Mouse (Mus musculus) stomach, postnatal 0 days (tissue): Measurements from ENCODE around the gene Zfp715.

Experiments used
- CTCF ChIP-seq: IDR thresholded peaks from 2 replicates; pipeline ENCODE4 v1.5.1; 2016; ENCODE audit warnings: antibody characterized with exemption, low read depth, mild to moderate bottlenecking, moderate library complexity
- EP300 ChIP-seq: optimal IDR thresholded peaks from 2 replicates; pipeline ENCODE3; 2016; ENCODE audit warnings: antibody characterized with exemption

DNA sequence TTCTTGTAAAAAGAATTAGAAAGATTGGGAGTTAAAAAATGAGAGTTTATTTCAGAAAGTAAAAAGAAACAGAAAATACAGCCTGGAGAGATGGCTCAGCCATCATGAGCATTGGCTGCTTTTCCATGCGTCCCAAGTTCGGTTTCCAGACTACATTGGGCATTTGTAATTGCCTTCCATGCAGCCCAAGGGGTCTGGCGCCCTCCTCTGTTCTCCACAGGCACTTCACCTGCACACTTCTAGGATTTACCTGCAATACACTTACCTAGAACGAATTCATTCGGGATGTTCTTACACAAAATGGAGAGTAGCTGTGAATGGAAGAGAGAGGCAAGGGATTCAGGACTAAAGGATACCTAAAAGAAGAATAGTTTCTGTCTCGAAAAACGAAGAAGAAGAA, 20.1 kb upstream of the Zfp715 start:
- peak; percentile 70 for TF ChIP-seq CTCF
- no peak for TF ChIP-seq EP300
